Mouse (Mus musculus) lung, adult 2 months (tissue): ENCODE data around the gene Fam71f2. TPM values are rescaled to one million over a fixed set of nuclear protein-coding genes. Genes with fewer than 3 reads are reported as not detected.
A peak's percentile ranks its signal among the peaks of the same experiment; 100 is the strongest.

Experiments
- DNase-seq: peaks from one replicate; pipeline ENCODE4 v3.0.0; 2022
- H3K4me1 ChIP-seq: fragments of 200-500 bp; 2 replicates; pipeline ENCODE4 v1.6.1; 2011; ENCODE audit warnings: low read length; ENCODE audit not compliant: control insufficient read depth, insufficient read depth
- H3K4me3 ChIP-seq: fragments of 200-500 bp; replicated peaks from 2 replicates; pipeline ENCODE3; 2011; ENCODE audit warnings: low read depth, mild to moderate bottlenecking, control low read depth, low read length; ENCODE audit errors: extremely low read depth
- CTCF ChIP-seq: fragments of 200-500 bp; IDR thresholded peaks from 2 replicates; pipeline ENCODE4 v1.5.1; 2011; ENCODE audit warnings: mild to moderate bottlenecking, low read length, control low read depth; ENCODE audit not compliant: insufficient read depth
- POLR2A ChIP-seq: fragments of 200-500 bp; IDR thresholded peaks from 2 replicates; pipeline ENCODE4 v1.6.1; 2011; ENCODE audit warnings: low read depth, mild to moderate bottlenecking, control low read depth, low read length, borderline replicate concordance; ENCODE audit errors: extremely low read depth
- WGBS: fragments of 180-500 bp; shearing (Covaris S2); methylation state at CpG from one replicate; pipeline ENCODE4 v1.1.7; 2018; 5-methylcytosine and 5-hydroxymethylcytosine counted together
- polyA plus RNA-seq: library from polyadenylated mRNA; depleted of rRNA; stranded (reverse); fragments of >200 nt; gene quantifications from 2 replicates; pipeline ENCODE4 v1.2.3, GENCODE M21; 2012

Gene Fam71f2
- polyA plus RNA-seq, 1 experiment, result 5.6 TPM

DNA sequence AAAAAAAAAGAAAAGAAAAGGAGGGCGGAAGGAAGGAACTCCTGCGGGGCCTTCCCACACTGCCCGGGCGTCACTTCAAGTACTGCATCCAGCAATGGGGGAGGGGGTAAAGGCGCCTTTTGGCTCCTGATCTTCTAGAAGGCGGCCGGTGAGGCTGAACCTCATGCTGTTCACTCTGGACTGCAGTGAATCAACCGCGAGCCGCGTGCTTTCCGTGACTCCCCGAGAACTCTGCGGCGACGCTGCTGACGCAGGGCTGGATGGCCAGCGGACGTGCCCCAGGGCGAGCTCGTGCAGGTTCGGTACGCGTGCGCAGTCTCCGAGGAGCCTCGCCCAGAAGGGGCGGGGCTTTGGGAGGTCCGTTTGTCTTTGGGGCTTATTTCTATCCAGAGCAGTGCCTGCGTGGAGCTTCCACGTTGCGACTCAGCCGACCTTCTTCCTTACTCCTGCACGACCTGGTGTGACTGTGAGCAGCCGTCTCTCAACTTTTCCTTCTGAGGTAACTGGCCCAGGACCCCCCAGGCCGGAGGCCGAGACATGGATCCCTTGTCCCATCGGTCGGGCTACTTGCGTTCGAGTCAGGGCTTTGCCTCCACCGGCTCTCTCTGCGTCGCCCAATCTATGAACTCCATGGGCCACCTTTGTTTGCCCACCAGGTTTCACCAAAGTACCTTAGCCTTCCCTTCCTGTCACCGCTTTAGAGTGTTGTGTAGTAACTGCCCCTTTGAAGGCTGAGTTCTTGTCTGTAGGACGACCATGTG lies 6.9 kb upstream of the Fam71f2 start, which contains the start of gene Hilpda:
Gene Hilpda, plus strand, starts transcription at position 177 of the 761 bp plus-strand sequence.
- no peaks in the 10 kb centered on the region; the same call in none of the 2 replicates for H3K4me1 ChIP-seq
- under 1% methylated on average over 45 of the region's 46 CpGs for WGBS
- no peak for TF ChIP-seq CTCF
- 0 out of 2 replicates have a peak, but pooled peaks have one; percentile 95 for TF ChIP-seq POLR2A
- peak within 1 kb of the TSS; percentile 80 for H3K4me3 ChIP-seq
- DNase-seq, result peak; percentile 90

GRCm38 (mm10) chr6:29276746-29277145 lies 2.6 kb upstream of the Fam71f2 start:
- 57% methylated on average over 5 of the region's 5 CpGs for WGBS
- DNase-seq, result no peak
- peak overlapping the region; percentile 40 for H3K4me3 ChIP-seq
- H3K4me1 ChIP-seq, result peaks cover 2% of the 10 kb centered on the region; the same call in 1 of the 2 replicates
- TF ChIP-seq POLR2A (no peak), CTCF (no peak)

DNA sequence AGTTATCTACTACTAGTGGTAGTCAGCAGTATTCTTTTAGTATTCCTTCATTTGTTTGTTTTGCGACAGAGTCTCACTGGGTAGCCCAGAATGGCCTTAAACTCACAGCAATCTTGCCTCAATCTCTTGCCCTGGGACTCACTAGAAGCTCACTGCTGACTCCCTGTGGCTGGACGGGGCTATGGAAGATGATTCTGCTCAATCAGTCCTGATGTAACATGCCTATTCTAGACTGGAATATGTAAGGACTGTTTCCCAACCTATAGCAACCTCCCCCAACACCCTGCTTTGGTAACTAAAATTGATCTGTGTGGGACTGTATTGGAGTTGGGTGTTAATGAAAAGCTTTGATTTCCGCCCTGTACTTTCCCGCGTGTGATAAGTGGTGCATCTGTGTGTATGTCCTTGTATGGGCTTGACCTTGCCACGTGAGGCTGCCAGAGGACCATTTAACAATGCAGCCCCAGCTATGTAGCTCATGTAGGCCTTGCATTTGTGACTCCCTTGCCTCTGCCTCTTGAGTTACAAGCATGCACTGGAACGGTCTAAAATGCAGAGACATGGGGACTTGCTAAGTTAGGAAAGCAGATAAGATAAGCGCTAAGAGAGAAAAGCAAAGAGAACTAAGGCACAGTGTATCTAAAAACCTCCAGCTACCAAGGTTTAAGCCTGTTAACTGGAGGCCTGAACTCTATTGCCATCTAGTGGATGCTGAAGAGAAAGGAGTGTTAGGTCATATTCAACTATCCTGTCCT lies 703 bp upstream of the Fam71f2 start:
- TF ChIP-seq POLR2A (no peak), CTCF (peak; percentile 68)
- H3K4me1 ChIP-seq, result peaks cover 2% of the 10 kb centered on the region; the same call in 1 of the 2 replicates
- WGBS, result 17% methylated on average over 8 of the region's 8 CpGs
- H3K4me3 ChIP-seq, result no peak overlapping the region
- DNase-seq, result peak; percentile 25

DNA sequence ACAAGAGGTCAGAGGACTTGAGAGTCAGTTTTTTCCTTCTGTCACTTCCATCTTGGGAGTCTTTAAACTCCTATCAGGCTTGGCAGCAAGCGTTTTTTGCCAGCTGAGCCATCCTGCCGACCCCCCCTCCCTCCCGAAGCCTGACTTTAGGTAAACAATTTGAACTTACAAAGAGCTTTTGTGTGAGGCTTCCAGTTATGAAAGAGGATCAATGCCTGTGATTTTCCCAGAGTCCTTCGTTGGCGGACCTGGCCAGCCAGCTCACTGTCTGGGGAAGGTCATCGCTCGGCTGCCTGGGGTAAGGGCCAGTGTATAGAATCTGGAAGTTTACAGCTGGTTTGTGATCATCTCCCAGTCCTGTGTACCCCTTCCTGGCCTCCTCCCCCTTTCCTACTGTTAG lies 1.3 kb downstream of the Fam71f2 start:
- H3K4me3 ChIP-seq, result no peak overlapping the region
- H3K4me1 ChIP-seq, result peaks cover 2% of the 10 kb centered on the region; the same call in 1 of the 2 replicates
- TF ChIP-seq CTCF (no peak), POLR2A (no peak)
- no peak for DNase-seq
- 51% methylated on average over 7 of the region's 7 CpGs for WGBS

- Histone ChIP-seq H3K4me1 (no peaks in the 10 kb centered on the region), H3K4me3 (no peak overlapping the region)
- DNase-seq, result no peak
- TF ChIP-seq CTCF, result no peak
- TF ChIP-seq POLR2A, result no peak
- WGBS, result 70% methylated on average over 7 of the region's 7 CpGs
Observed at GRCm38 (mm10) chr6:29286870-29287269, 7.5 kb downstream of the Fam71f2 start.

GRCm38 (mm10) chr6:29287481-29287880 lies 8.1 kb downstream of the Fam71f2 start:
- WGBS, result 67% methylated on average over 6 of the region's 6 CpGs
- Histone ChIP-seq H3K4me1 (no peaks in the 10 kb centered on the region), H3K4me3 (no peak overlapping the region)
- TF ChIP-seq POLR2A (no peak), CTCF (no peak)
- no peak for DNase-seq

DNA sequence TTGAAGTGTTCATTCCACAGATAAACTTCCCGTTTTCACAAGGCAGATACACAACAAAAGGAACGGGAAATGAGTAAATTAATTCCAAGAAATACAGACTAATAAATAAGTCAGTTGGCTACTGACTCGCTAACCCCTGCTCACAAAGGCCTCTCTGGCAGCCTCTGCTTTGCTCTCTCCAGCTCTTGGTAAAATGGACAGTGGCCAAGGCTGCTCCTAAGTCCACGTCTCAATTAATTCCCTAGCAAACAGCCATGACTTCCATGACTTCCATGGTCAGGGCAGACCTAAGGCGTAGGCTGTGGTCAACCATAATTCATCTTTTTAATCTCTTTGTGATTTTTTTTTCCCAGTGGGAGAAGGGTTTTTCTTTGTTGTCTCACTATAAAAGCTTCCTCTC lies 8.6 kb downstream of the Fam71f2 start:
- DNase-seq, result no peak
- WGBS, result 72% methylated on average over 5 of the region's 5 CpGs
- Histone ChIP-seq H3K4me3 (no peak overlapping the region), H3K4me1 (no peaks in the 10 kb centered on the region)
- no peak for TF ChIP-seq CTCF

DNA sequence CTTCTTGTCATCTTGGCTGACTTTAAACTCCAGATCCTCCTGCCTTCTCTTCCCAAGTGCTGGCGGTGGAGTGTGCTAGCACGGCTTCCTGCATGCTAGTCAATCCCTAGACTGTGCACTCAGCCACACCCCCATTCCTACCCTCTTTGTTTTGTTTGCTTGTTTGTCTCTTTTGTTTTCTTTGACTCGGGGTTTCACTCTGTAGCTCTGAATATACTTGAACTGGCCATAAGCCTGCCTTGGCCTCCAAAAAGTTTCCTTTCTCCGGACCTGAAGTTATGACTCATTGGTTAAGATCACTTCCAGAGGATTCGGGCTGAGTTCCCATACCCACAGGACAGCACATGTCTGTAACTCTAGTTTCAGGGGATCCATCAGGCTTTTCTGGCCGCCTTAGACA lies 9.3 kb downstream of the Fam71f2 start:
- no peak for TF ChIP-seq POLR2A
- no peak for TF ChIP-seq CTCF
- H3K4me1 ChIP-seq, result no peaks in the 10 kb centered on the region
- DNase-seq, result no peak
- 57% methylated on average over 6 of the region's 6 CpGs for WGBS
- H3K4me3 ChIP-seq, result no peak overlapping the region

DNA sequence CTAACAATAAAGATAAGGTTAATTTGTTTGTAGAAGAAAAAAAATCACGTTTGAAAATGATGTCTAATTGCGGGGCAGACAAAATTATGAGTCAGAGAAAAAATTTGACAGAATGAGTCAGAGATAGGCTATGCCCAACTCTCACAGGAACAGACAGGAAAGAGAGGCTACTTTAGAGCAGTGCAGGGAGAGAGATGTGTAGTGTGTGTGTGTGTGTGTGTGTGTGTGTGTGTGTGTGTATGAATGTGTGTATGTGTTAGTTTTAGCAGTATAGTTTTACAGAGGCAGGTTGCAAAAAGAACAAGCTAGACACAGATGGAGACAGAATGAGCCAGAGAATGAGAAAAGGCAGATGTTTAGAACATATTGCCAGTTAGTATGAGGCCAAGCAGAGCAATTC lies 19.7 kb downstream of the Fam71f2 start:
- Histone ChIP-seq H3K4me3 (no peak overlapping the region), H3K4me1 (no peaks in the 10 kb centered on the region)
- DNase-seq, result no peak
- TF ChIP-seq CTCF (no peak), POLR2A (no peak)
- WGBS, result 41% methylated on average over 2 of the region's 2 CpGs

DNA sequence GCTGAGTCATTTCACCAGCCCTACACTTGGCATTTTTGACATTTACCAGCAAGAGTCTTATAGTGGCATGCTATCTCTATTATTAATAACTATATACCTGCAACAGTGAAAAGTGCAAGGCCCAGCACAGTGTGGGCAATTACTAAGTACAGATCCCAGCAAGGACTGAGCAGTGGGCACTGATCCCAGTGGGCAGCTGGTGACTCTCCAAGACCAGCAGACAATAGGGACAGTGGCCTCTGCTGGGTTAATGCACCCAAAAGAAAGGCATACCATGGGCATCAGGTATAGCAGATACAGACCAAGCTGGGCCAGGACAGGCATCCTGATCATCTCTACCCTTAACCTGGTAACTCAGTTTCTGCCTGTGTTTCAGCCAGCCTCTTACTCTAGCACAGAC lies 23.9 kb downstream of the Fam71f2 start:
- no peak for TF ChIP-seq POLR2A
- TF ChIP-seq CTCF, result no peak
- Histone ChIP-seq H3K4me1 (no peaks in the 10 kb centered on the region), H3K4me3 (no peak overlapping the region)
- no peak for DNase-seq
